Mouse (Mus musculus): ENCODE measurements around the gene Gm9745. TPM values are rescaled to one million over a fixed set of nuclear protein-coding genes. Genes with fewer than 3 reads are reported as not detected.
A peak's percentile ranks its signal among the peaks of the same experiment; 100 is the strongest.
"Not testable (repeated sequence)": the region's sequence is repeated elsewhere in the genome, so short reads cannot be mapped to it uniquely, and the experiment has no call there.

Gene Gm9745
- not detected for total RNA-seq (2021)
- polyA plus RNA-seq (2012; rRNA removed) = not detected in 2 replicates
- long read RNA-seq = 0 reads

DNA sequence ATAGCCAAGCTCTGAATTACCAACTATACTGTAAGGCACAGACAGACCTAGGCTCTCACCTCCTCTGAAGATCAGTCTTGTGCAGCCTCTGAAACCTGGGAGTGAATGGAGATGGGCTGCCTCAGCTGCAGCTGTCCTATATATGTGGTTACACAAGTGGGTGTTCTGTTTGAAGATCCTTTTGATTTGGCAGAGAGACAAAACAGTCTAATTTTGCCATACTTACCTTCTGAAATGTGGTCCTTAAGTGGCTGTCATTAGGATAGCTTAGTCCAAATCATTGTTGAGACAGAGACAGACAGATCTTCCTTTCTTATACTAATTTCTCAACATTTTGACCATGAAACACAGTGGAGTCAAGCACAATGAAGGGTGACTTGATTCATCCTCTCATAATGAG, at the start of gene Gm9745:
Gene Gm9745 (minus strand): TSS at position 101 of the 400 bp plus-strand sequence.
- H3K27me3 ChIP-seq (ENCODE audit: control insufficient read depth, insufficient read depth, low read length); H3K27ac ChIP-seq; H3K4me1 ChIP-seq (ENCODE audit: control insufficient read depth, insufficient read depth, low read length); H3K4me3 ChIP-seq; H3K9ac ChIP-seq (ENCODE audit: low read depth, low read length); DNase-seq; H3K79me2 ChIP-seq (replicated peaks; ENCODE audit: control insufficient read depth, insufficient read depth, low read length); H3K36me3 ChIP-seq (ENCODE audit: control insufficient read depth, insufficient read depth, low read length); intact Hi-C loops (cut with DNase I): not testable (repeated sequence)

DNA sequence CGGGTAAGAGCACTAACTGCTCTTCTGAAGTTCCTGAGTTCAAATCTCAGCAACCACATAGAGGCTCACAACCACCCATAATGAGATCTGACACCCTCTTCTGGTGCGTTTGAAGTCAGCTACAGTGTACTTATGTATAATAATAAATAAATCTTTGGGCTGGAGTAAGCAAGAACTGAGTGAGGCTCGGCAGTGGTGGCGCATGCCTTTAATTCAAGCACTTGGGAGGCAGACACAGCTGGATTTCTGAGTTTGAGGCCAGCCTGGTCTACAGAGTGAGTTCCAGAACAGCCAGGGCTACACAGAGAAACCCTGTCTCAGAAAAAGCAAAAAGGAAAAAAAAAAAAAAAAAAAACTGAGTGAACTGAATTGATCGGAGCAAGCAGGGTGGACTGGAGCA, 49.2 kb upstream of the Gm9745 start:
- 88% methylated on average over 5 of the region's 5 CpGs for WGBS
- not testable (repeated sequence) for H3K4me3 ChIP-seq; H3K27me3 ChIP-seq (ENCODE audit: control insufficient read depth, insufficient read depth, low read length); H3K9ac ChIP-seq (ENCODE audit: low read depth, low read length); H3K27ac ChIP-seq; H3K36me3 ChIP-seq (ENCODE audit: control insufficient read depth, insufficient read depth, low read length); H3K4me1 ChIP-seq (ENCODE audit: control insufficient read depth, insufficient read depth, low read length); DNase-seq; H3K79me2 ChIP-seq (replicated peaks; ENCODE audit: control insufficient read depth, insufficient read depth, low read length)
- intact Hi-C loops (cut with DNase I) = loop anchor here (2.0 to 5.0 kb wide), 3 partner anchors 126 to 280 kb away; partner anchors contain the start of genes Dip2c and Wdr37

DNA sequence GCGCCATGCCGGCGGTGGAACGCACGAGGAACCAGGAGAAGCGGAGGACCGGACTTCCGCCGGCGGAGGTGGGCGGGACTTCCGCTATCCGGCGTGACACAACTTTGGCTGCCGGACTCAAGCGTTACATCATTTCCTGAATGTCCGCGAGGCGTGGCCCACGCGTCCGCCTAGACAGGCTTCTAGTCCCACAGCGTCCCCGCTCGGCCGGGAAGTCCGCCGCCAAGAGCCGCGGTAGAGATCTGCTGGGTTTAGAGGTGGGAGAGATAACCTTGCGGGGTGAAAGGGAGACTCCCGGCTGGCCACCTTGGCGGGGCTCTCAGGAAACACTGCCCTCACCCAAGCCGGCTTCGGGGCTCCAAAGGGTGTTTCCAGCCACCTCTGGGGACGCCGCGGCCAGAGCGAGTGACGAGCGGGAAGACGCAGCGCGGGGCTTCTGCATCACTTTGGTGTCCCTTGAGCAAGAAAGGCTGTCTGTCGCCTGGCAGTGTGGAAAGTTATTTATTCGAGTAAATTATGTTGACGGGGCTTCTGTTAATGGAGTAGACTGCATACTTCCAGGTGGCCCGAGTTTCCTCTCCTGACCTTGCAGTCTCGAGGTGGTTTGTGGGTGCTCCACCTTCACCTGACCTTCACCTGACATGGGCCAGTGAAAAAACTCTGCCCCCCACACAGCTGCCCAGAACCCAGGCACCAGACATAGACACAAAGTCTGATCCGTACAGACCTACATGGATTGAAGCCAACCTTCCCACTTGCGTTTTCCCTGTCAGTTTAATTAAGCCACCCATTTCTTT, 48.2 kb upstream of the Gm9745 start, which contains the start of gene Gtpbp4:
Gene Gtpbp4 (minus strand): TSS at position 94 of the 797 bp plus-strand sequence.
- H3K27ac ChIP-seq = peak within 1 kb of the TSS; percentile 96
- peak within 1 kb of the TSS; percentile 94 for H3K4me3 ChIP-seq
- H3K4me1 ChIP-seq (ENCODE audit: control insufficient read depth, insufficient read depth, low read length) = peaks cover 4% of the 10 kb centered on the region
- under 1% methylated on average over 51 of the region's 51 CpGs for WGBS
- peak; percentile 97 for DNase-seq
- peaks cover 5% of the 10 kb centered on the region; the same call in 1 of the 2 replicates for H3K36me3 ChIP-seq (ENCODE audit: control insufficient read depth, insufficient read depth, low read length)
- peaks cover 7% of the 10 kb centered on the region; the same call in 1 of the 2 replicates for H3K79me2 ChIP-seq (replicated peaks; ENCODE audit: control insufficient read depth, insufficient read depth, low read length)
- peak; percentile 83 for TF ChIP-seq POLR2A (IDR thresholded peaks at IDR 0.05; ENCODE audit: insufficient read depth, low read depth, low read length)
- TF ChIP-seq EP300 (IDR thresholded peaks at IDR 0.05; ENCODE audit: insufficient read depth, low read depth, low read length) = peak; percentile 80; the same call in 1 of the 2 replicates
- peak; percentile 94 for TF ChIP-seq CTCF (IDR thresholded peaks at IDR 0.05)
- no peaks in the 10 kb centered on the region for H3K27me3 ChIP-seq (ENCODE audit: control insufficient read depth, insufficient read depth, low read length)
- intact Hi-C loops (cut with DNase I) = loop anchor here (1.0 to 5.0 kb wide), 4 partner anchors 97 to 281 kb away; partner anchors contain the start of genes Dip2c, Larp4b and Wdr37
- peak within 1 kb of the TSS; percentile 86 for H3K9ac ChIP-seq (ENCODE audit: low read depth, low read length)

DNA sequence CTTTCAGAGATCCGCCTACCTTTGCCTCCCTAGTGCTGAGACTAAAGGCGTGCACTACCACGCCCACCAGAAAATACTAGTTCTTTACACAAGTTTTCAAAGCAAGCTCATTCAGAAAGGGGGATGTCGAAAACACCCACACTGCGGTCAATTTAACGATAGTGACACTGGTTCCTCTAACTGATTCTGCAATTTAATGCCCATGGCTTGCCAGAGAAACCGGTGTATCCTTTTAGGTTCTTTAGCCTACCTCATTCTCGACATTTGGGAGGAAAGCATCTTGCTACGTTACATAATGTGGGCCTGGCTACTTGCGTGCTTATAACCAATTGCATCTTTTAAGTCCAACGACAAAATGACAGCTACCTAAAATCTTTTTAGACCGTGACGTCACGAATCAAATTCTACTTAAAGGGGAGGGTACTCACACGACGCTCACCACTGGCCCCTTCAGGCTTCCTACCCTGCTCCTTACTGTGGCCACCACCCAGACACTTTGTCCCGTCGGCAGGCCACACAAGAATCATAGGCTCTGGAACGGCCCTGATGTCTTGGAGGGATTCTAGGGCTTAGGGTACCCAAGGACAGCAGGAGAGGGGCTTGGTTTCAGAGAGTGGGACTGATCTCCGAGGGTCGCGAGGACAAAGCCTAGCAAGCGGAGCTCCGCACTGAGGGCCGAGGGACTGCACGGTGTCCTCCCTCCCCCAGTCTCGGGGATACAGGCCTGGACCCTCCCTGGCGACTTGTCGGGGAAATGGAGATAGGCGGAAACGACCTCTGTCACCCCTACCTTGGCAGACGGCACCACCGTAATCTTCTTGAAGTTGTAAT, 47.3 kb upstream of the Gm9745 start:
- Histone ChIP-seq H3K79me2 (replicated peaks; ENCODE audit: control insufficient read depth, insufficient read depth, low read length) (peaks cover 7% of the 10 kb centered on the region; the same call in 1 of the 2 replicates), H3K4me3 (peak overlapping the region; percentile 94), H3K4me1 (ENCODE audit: control insufficient read depth, insufficient read depth, low read length) (peaks cover 4% of the 10 kb centered on the region), H3K9ac (ENCODE audit: low read depth, low read length) (peak overlapping the region; percentile 74), H3K36me3 (ENCODE audit: control insufficient read depth, insufficient read depth, low read length) (peaks cover 5% of the 10 kb centered on the region; the same call in 1 of the 2 replicates), H3K27me3 (ENCODE audit: control insufficient read depth, insufficient read depth, low read length) (no peaks in the 10 kb centered on the region), H3K27ac (peak overlapping the region; percentile 76)
- intact Hi-C loops (cut with DNase I) = loop anchor here (5.0 kb wide), 2 partner anchors 152 to 282 kb away; partner anchors contain the start of gene Dip2c
- WGBS = 2% methylated on average over 33 of the region's 33 CpGs
- TF ChIP-seq POLR2A (IDR thresholded peaks at IDR 0.05; ENCODE audit: insufficient read depth, low read depth, low read length) (no peak), CTCF (IDR thresholded peaks at IDR 0.05) (no peak), EP300 (IDR thresholded peaks at IDR 0.05; ENCODE audit: insufficient read depth, low read depth, low read length) (no peak)
- no peak for DNase-seq

DNA sequence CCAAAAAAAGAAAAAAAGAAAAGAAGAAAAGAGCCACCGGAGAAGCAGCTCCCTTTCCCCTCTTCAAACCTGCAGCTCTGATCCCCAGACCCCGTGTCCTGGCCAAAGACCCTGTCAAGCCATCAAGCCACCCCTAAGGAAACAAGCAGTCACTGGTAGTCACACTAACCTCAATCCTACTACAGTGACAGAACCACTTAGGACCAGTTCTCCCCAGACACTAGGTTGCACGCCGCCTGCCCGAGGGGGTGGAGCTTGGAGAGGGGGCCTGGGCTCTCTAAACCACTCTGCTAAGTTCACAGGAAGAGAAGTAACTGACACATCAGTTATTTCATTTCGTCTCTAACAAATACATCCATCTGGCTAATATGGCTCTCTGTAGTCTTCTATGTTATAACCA, 44.2 kb upstream of the Gm9745 start:
- H3K9ac ChIP-seq (ENCODE audit: low read depth, low read length) = no peak overlapping the region
- peaks cover 5% of the 10 kb centered on the region for H3K36me3 ChIP-seq (ENCODE audit: control insufficient read depth, insufficient read depth, low read length)
- H3K4me1 ChIP-seq (ENCODE audit: control insufficient read depth, insufficient read depth, low read length) = peaks cover 4% of the 10 kb centered on the region
- intact Hi-C loops (cut with DNase I) = loop anchor here (2.0 kb wide), 1 partner anchor 107 kb away; the partner anchor contains the start of gene Idi1
- WGBS = 84% methylated on average over 6 of the region's 6 CpGs
- H3K4me3 ChIP-seq = no peak overlapping the region
- H3K79me2 ChIP-seq (replicated peaks; ENCODE audit: control insufficient read depth, insufficient read depth, low read length) = peaks cover 7% of the 10 kb centered on the region; the same call in 1 of the 2 replicates
- no peak for DNase-seq
- H3K27me3 ChIP-seq (ENCODE audit: control insufficient read depth, insufficient read depth, low read length) = no peaks in the 10 kb centered on the region
- no peak overlapping the region for H3K27ac ChIP-seq
- TF ChIP-seq CTCF (IDR thresholded peaks at IDR 0.05) (no peak), EP300 (IDR thresholded peaks at IDR 0.05; ENCODE audit: insufficient read depth, low read depth, low read length) (no peak), POLR2A (IDR thresholded peaks at IDR 0.05; ENCODE audit: insufficient read depth, low read depth, low read length) (no peak)

Data from heart, adult 2 months (tissue).